Mouse (Mus musculus) limb, embryonic 14.5 days (tissue): ENCODE results near the gene Scaf1. TPM values are rescaled to one million over a fixed set of nuclear protein-coding genes. Genes with fewer than 3 reads are reported as not detected.

Experiments
- ATAC-seq: fragments of 200-750 bp; cut with Nextera tagmentation; 2 replicates; pipeline ENCODE4 v1.8.0; 2017; ENCODE audit warnings: low read depth, moderate number of reproducible peaks, moderate TSS enrichment; ENCODE audit not compliant: low FRiP score
- DNase-seq: peaks from one replicate; pipeline ENCODE4 v3.0.0-alpha.2; 2015; ENCODE audit warnings: low spot score
- H3K27ac ChIP-seq: fragments of 300-500 bp; sonication (generic); replicated peaks from 2 replicates; pipeline ENCODE4 v1.5.1; 2014; ENCODE audit warnings: low read depth, mild to moderate bottlenecking, low read length, moderate library complexity, mixed read lengths
- H3K27me3 ChIP-seq: fragments of 300-500 bp; sonication (generic); 2 replicates; pipeline ENCODE4 v1.6.1; 2014; ENCODE audit warnings: low read length, mixed read lengths; ENCODE audit not compliant: control insufficient read depth, insufficient read depth
- H3K36me3 ChIP-seq: fragments of 300-500 bp; sonication (generic); 2 replicates; pipeline ENCODE4 v1.6.1; 2014; ENCODE audit warnings: mild to moderate bottlenecking, low read length, moderate library complexity, mixed read lengths; ENCODE audit not compliant: control insufficient read depth, insufficient read depth
- H3K4me1 ChIP-seq: fragments of 300-500 bp; sonication (generic); 2 replicates; pipeline ENCODE4 v1.6.1; 2014; ENCODE audit warnings: antibody characterized with exemption, low read length, mixed read lengths; ENCODE audit not compliant: control insufficient read depth, insufficient read depth
- H3K4me2 ChIP-seq: fragments of 300-500 bp; sonication (generic); replicated peaks from 2 replicates; pipeline ENCODE4 v1.6.1; 2014; ENCODE audit warnings: low read depth, mild to moderate bottlenecking, low read length, moderate library complexity; ENCODE audit not compliant: severe bottlenecking
- H3K4me3 ChIP-seq: fragments of 300-500 bp; sonication (generic); replicated peaks from 2 replicates; pipeline ENCODE4 v1.5.1; 2014; ENCODE audit warnings: low read length
- H3K9ac ChIP-seq: fragments of 300-500 bp; sonication (generic); 2 replicates; pipeline ENCODE4 v1.6.1; 2014; ENCODE audit warnings: mild to moderate bottlenecking, low read depth, low read length, moderate library complexity; ENCODE audit not compliant: severe bottlenecking
- H3K9me3 ChIP-seq: fragments of 300-500 bp; sonication (generic); 2 replicates; pipeline ENCODE4 v1.6.1; 2016; ENCODE audit warnings: low read length; ENCODE audit not compliant: control insufficient read depth
- POLR2A ChIP-seq: fragments of 200-500 bp; IDR thresholded peaks from 2 replicates; pipeline ENCODE4 v1.8.0; 2012; ENCODE audit warnings: inconsistent platforms, mild to moderate bottlenecking, moderate library complexity, borderline replicate concordance; ENCODE audit not compliant: insufficient read depth, insufficient read length; ENCODE audit errors: extremely low read depth
- WGBS: fragments of 180-500 bp; shearing (Covaris S2); extraction: QIAGEN DNeasy Blood & Tissue Kit; methylation state at CpG from one replicate; pipeline ENCODE4 v1.1.7; 2014; 5-methylcytosine and 5-hydroxymethylcytosine counted together
- polyA plus RNA-seq, 2 experiments: library from polyadenylated mRNA; depleted of rRNA in 1 of 2; stranded (reverse) in 1 of 2; unstranded in 1 of 2; fragments of >200 nt; fragmentation: Nextera tagmentation in 1 of 2; extraction: Ambion mirVana in 1 of 2; gene quantifications; 2 replicates each; pipeline versions ENCODE4 v1.2.1 to v1.2.3; 2012 to 2014

Gene Scaf1
- polyA plus RNA-seq, 2 experiments = 50.7 to 114 TPM

DNA sequence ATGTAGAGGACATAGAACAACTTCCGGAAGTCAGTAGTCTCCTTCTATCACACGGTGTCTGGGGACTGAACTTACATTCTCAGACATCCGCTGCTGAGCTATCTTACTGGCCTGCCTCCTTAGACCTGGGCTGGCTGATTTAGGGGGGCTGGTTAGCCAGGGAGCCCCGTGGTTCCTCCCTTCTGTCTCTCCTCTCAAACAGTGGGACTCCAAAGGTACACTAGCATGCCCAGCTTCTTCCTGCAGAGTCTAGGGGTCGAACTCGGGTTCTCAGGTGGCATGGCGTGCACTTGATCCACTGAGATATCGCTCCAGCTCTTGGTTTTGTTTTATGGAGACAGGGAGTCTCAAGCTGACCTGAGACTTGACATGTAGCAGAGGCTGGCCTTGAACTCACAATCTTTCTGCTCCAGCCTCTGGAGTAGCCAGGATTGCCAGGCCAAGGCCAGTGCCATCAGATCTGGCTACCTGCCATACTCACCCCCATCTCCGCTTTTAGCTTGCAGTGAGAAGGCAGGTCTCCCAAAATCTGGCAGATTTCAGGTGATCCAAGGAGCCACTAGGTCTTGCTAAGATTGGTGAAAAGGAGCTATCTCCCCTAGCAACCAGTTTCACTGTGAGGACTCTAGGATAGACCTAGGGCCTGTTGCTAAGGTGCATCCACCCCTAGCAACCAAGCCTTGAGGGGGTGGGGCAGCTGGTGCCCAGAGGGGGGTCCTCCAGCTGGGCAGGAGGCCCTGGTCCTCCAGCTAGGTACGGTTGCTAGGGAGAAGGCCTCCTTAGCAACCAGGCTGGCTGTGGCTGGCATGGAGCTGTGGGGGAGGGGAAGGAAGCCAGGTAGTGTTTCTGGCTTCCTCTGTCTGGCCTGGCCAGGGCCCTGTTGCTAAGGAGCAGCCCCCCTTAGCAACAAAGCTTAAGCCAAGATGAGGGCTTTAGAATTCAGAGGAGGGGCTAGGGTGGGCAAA, 42.7 kb upstream of the Scaf1 start:
- H3K4me3 ChIP-seq = no peak overlapping the region
- no peaks in the 10 kb centered on the region for H3K9me3 ChIP-seq
- no peak overlapping the region for H3K27ac ChIP-seq
- no peak overlapping the region for H3K9ac ChIP-seq
- WGBS = 83% methylated on average over 9 of the region's 10 CpGs
- no peak overlapping the region for H3K4me2 ChIP-seq
- no peak for DNase-seq
- ATAC-seq = no peak
- H3K4me1 ChIP-seq = peaks cover 12% of the 10 kb centered on the region
- no peak for TF ChIP-seq POLR2A
- H3K27me3 ChIP-seq = no peaks in the 10 kb centered on the region
- no peaks in the 10 kb centered on the region for H3K36me3 ChIP-seq

DNA sequence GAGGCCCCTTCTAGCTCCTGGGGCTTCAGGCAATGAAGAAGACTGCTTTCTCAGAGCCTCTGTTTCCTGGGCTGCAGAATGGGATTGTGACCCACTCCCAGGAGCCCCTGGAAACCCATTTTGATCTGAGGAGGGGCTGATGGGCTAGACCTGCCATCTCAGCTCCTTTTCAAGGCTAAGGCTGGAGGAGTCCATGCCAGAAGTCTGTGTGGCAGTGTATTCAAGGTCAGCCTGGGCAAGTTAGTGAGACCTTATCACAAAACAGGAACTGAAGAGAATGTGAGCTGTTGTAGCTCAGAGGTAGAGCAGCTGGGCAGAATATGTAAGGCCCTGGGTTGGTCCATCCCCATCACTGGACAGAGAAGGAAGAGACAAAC, 40.8 kb upstream of the Scaf1 start:
- Histone ChIP-seq H3K4me1 (peaks cover 7% of the 10 kb centered on the region), H3K27ac (no peak overlapping the region), H3K27me3 (no peaks in the 10 kb centered on the region), H3K4me3 (no peak overlapping the region), H3K4me2 (no peak overlapping the region), H3K9me3 (no peaks in the 10 kb centered on the region), H3K9ac (no peak overlapping the region), H3K36me3 (no peaks in the 10 kb centered on the region)
- ATAC-seq (no peak), DNase-seq (no peak)
- TF ChIP-seq POLR2A = no peak

DNA sequence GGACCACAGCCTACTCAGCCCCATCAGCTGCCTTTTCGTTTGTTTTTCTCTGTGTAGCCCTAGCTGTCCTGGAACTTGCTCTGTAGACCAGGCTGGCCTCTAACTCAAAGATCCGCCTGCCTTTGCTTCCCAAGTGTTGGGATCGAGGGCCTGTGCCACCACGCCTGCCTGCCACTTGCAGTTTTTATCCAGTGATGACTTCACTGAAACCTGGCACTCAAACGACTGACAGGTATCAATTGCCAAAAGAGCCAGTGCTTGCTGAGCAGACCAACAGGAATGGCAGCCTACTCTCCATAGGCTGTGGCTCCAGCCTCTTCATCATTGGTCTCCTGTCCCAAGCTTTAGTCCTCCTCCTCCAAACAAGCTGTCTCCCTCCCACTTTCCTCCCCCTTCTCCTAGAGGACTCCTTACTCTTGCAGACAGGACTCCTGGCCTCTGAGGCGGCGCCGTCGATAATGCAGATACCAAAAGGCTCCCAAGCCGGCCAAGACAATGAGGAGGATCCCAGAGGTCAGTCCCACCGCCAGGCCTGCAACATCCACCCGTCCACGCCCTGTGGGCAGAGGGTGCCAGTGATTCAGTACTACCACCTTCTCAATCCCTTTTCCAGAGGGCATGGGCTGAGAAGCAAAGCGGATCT, 40.3 kb upstream of the Scaf1 start:
- H3K27ac ChIP-seq = no peak overlapping the region
- TF ChIP-seq POLR2A = no peak
- no peaks in the 10 kb centered on the region for H3K27me3 ChIP-seq
- peaks cover 3% of the 10 kb centered on the region for H3K4me1 ChIP-seq
- WGBS = 74% methylated on average over 14 of the region's 14 CpGs
- H3K36me3 ChIP-seq = no peaks in the 10 kb centered on the region
- H3K9ac ChIP-seq = no peak overlapping the region
- H3K9me3 ChIP-seq = no peaks in the 10 kb centered on the region
- no peak for DNase-seq
- no peak overlapping the region for H3K4me2 ChIP-seq
- H3K4me3 ChIP-seq = no peak overlapping the region
- ATAC-seq = no peak

DNA sequence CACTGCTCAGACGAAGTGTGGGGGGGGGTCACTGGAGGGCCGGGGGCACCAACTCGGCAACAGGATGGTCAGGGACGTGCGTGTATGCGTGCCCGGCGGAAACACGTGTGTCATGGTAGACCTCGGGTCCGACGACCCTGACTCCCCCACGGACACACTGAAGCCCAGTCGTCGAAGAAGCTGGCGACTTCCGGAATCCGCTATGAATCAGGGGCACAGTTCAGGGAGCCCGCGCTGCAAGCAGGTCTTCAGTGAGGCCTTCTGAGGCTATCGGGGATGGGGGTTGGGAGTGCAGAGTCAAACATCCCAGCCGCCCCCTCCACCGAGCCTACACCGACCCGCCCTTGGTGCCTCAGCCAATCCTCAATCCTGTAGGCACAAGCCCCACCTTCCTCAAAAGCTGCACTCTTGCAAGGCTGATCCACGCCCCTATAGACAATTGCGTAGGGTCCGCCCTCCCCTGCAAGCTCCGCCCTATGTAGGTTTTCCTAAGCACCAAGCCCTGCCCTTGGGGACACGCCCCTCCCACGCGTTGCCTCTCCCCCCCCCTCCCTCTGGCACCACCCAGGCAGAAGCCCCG, 37.9 kb upstream of the Scaf1 start:
- Histone ChIP-seq H3K9ac (peak overlapping the region; percentile 90), H3K36me3 (peaks cover 18% of the 10 kb centered on the region), H3K9me3 (no peaks in the 10 kb centered on the region), H3K4me2 (peak overlapping the region; percentile 96), H3K27me3 (no peaks in the 10 kb centered on the region), H3K4me1 (peaks cover 7% of the 10 kb centered on the region; the same call in 1 of the 2 replicates), H3K27ac (peak overlapping the region; percentile 98), H3K4me3 (peak overlapping the region; percentile 92)
- under 1% methylated on average over 33 of the region's 33 CpGs for whole genome bisulfite sequencing
- ATAC-seq (peak; percentile 94), DNase-seq (peak; percentile 98)
- TF ChIP-seq POLR2A = peak; percentile 79; the same call in 1 of the 2 replicates
